Mouse (Mus musculus): ENCODE measurements at regions not wholly inside any gene's neighbourhood (a gene's known extent, or its start where the extent isn't known, plus 50 kb on each side); places are given as distances from the start of the nearest gene placed in this dataset.

- in situ Hi-C loops (cut with MboI, MseI) = no loop called here
These were observed 381.5 kb upstream of the Kcnab2 start for GRCm38 (mm10) chr4:152859161-152859560.

GRCm38 (mm10) chr4:152850147-152850546, 372.5 kb upstream of the Kcnab2 start:
- in situ Hi-C loops (cut with MboI, MseI) = no loop called here

- in situ Hi-C loops (cut with MboI, MseI) = no loop called here
These were observed 358.4 kb upstream of the Kcnab2 start for GRCm38 (mm10) chr4:152836080-152836479.

DNA sequence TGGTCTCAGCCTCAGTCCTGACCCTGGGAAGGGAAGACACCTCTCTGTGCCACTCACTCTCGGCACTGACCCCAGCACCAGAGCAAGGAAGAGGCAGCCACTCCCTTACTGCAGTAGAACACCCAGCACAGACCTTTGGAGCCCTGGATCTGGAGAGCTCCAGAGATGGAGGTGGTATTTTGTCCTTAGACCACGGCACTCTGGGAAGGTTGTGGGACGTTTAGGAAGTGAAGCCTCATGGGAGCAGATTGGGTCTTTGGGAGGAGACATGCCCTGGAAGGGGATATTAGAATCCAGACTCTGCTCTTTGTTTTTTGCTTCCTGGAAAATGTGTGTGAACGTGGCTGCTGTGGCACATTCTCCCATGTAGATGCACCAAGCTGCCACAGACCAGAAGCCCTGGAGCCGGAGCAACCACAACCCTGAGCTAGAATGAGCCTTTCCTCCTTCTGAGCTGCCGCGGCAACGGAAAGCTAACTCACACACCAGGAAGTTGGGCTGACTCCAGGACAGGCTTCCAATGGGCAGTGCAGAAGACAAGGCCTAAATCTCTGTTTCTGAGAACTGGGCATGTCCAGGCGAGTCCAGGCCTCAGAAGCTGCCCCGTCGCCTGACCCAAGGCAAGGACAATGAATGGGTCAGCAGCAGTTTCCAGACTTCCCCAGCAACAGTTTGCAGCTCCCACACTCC, 356.9 kb upstream of the Kcnab2 start:
- in situ Hi-C loops (cut with MboI, MseI) = no loop called here

DNA sequence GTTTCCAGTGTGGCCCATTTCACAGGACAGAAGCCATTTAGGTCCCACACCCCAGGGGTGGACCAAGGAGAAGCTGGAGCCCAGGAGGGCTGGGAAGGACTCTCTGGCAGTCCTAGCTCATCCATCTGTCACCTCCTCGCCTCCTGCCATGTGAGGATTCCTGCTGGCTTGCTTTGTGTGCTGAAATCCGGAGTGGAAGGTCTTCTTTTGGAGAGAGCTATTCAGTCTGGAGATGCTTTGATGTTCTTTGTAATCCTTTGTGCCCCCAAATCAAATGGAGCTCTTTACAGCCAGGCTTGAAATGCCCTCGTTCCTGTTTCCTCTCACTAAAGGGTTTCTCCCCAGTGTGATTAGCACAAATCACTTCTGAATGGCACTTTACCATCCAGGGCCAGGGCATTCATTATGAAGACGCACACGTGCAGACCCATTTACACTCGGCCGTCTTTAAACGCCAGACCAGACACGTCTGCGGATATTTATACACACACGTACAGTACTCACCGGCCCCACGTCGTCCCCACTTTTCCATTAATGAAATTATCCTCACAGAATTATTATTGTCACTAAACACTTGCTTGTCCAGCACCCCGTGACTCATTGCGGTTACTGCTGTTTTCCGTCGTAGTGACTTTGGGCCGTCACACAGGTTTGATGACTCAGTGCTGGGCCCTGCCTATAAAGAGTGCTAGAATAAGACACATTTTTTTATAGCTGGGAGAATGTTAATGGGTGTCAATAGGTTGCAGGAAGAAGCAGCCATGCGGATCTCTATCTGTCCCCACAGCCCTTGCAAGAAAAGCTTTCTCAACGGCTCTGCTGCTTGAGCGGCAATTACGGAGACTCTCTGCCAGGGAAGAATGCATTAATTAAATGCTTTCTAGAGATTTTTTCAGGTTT, 356.0 kb upstream of the Kcnab2 start:
- in situ Hi-C loops (cut with MboI, MseI) = no loop called here

DNA sequence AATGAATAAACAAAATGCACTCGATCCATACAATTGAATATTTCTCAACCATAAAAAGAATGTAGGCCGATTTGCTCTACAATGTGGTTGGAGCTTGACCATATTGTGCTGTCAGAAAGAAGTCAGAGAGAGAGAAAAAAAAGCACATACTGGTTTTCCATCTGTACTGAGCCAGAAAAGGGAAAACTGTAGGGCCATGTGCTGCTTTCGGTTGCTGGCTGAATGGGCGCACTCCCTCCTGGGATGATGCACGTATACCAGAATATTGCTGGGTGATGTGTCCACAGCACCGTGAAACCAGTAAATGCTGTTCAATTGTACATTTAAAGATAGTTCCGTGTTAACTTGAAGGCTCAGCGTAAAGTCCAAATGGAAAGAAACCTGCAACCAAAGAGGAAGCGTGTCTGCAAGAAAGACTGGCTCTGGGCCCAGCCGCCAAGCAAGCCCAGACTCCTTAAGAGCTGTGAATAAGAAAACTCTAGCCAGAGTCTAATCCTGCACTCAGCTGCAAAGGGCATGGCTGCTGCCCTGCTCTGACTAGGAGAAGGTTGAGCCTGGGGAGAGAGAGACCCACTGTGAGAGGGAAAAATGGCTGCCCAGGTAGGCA, 355.2 kb upstream of the Kcnab2 start:
- in situ Hi-C loops (cut with MboI, MseI) = no loop called here

GRCm38 (mm10) chr4:152825185-152825584, 347.5 kb upstream of the Kcnab2 start:
- in situ Hi-C loops (cut with MboI, MseI) = no loop called here

DNA sequence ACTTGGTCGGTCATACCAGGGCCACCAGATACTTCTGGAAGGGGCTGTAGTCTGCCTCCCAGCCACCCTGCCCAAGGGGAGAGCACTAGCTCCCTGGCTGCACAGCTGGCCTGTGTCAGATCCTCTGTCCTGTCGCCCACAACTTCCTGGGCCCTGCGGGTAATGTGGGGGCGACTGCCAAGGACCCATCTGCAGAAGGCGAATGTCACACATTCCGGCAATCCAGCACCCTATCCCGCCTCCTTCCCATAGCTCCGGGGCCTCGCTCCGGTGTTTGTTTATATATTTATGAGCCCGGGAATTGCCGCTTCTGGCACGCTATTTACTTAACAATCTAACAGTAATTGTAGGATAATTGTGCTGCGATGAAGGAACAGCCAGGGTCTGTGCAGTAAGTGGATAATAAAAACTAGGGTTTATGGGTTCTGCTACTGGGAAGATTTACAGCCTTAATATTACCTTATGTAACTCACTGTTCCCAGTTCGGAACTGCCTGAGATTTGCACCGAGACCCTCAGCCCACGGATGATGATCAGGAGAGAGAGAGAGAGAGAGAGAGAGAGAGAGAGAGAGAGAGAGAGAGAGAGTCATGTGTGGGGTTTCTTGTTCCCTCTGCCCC, 338.6 kb upstream of the Kcnab2 start:
- in situ Hi-C loops (cut with MboI, MseI) = no loop called here

DNA sequence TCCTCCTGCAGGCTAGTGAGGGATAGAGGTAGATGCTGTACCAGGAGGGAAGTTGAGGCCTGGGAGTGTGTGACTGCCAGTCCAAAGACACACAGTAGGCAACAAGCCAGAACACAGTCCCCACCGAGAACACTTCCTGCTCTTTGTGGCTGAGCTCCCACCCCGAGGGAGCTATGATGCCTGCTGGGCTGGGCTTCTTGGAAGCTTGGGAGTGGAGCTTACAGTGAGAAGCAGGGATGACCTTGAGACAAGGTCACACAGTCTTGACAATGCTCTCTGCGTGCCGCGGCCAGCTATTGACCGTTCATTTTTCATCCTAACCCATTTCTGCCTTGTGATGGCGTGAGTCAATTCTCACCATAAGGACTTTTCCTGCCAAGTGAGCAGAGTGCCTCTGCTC, 328.9 kb upstream of the Kcnab2 start:
- in situ Hi-C loops (cut with MboI, MseI) = no loop called here

GRCm38 (mm10) chr4:152799392-152799791, 321.7 kb upstream of the Kcnab2 start:
- in situ Hi-C loops (cut with MboI, MseI) = loop anchor here (25.0 kb wide), 1 partner anchor 887 kb away; no protein-coding TSS in a partner anchor

DNA sequence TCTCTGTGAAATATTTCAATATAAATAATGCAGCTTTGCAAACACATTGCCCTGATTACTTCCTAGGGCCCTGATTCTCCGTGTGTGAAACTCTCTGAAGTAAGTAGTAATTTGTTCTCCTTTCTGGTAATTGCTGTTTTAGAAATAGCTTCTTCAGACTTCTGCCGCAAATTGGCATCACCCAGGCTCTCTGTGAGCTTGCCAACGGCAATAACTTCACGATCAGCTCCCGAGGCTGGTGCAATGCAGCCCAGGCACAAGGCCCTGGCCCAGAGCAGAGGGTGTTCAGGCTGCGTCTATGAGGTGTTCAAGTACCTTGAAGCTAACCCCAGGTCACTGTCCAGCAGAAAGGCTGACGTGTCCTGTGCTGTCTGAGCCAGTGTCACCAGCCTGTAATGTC, 310.8 kb upstream of the Kcnab2 start:
- in situ Hi-C loops (cut with MboI, MseI) = loop anchor here (25.0 kb wide), 1 partner anchor 876 kb away; no protein-coding TSS in a partner anchor

GRCm38 (mm10) chr4:152784972-152785371, 307.3 kb upstream of the Kcnab2 start:
- in situ Hi-C loops (cut with MboI, MseI) = loop anchor here (25.0 kb wide), 1 partner anchor 873 kb away; no protein-coding TSS in a partner anchor

DNA sequence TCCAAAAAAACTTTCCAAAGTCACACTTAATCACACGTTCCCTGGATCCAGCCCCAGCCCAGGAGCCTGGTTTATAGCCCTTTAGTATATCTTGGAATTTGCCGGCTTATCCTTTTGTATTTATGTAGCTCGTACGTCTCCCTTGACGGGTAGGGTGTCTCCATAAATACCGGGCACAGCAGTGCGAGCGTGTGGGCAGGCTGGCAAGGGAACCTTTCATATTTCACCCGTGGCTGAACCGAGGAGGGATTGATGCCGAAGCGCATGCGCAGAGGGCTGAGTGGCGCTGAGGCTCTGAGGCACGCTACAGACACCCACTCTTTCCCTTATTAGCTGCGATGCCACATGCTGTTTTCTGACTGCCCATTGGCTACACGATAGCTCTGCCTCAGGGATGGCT, 301.9 kb upstream of the Kcnab2 start:
- in situ Hi-C loops (cut with MboI, MseI) = loop anchor here (25.0 kb wide), 1 partner anchor 867 kb away; no protein-coding TSS in a partner anchor

- in situ Hi-C loops (cut with MboI, MseI) = loop anchor here (25.0 kb wide), 1 partner anchor 864 kb away; no protein-coding TSS in a partner anchor
These were observed 298.1 kb upstream of the Kcnab2 start for GRCm38 (mm10) chr4:152775801-152776200.

- in situ Hi-C loops (cut with MboI, MseI) = no loop called here
These were observed 293.7 kb upstream of the Kcnab2 start for GRCm38 (mm10) chr4:152771386-152771785.

DNA sequence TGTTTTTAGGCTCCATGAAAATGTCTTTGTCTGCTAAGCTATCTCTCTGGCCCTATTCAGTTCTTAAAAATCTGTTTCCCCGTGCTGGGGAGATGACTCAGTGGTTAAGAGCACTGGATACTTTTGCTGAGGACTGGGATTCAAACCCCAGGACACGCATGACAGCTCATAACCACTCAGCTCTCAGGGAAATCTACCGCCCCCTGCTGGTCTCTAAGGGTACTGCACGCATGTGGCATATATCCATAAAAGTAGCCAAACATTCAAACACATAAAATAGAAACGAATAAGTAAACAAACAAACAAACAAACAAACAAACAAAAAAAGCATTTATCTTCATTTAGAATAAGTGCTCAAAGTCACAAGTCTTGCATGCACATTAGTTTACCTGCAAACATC, 289.7 kb upstream of the Kcnab2 start:
- in situ Hi-C loops (cut with MboI, MseI) = no loop called here

GRCm38 (mm10) chr4:152763116-152763515, 285.4 kb upstream of the Kcnab2 start:
- in situ Hi-C loops (cut with MboI, MseI) = no loop called here

DNA sequence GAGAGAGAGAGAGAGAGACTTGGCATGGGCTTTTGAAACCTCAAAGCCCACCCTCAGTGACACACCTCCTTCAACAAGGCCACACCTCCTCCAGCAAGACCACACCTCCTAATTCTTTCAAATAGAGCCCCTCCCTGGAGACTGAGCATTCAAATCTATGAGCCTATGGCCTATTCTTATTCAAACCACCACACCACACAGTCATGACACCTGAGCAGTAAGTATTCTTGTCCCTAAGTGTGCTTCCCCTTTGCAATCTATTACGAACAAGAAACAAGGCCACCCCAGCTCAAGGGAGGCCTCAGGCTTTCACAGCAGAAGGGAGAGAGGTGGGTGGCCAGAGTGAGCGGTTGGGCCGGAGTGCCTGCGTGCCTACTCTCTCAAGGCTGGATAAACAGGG, 284.9 kb upstream of the Kcnab2 start:
- in situ Hi-C loops (cut with MboI, MseI) = no loop called here

GRCm38 (mm10) chr4:152757191-152757590, 279.5 kb upstream of the Kcnab2 start:
- in situ Hi-C loops (cut with MboI, MseI) = no loop called here

- in situ Hi-C loops (cut with MboI, MseI) = no loop called here
These were observed 278.9 kb upstream of the Kcnab2 start for GRCm38 (mm10) chr4:152756535-152756934.

GRCm38 (mm10) chr4:152755756-152756155, 278.1 kb upstream of the Kcnab2 start:
- in situ Hi-C loops (cut with MboI, MseI) = no loop called here

DNA sequence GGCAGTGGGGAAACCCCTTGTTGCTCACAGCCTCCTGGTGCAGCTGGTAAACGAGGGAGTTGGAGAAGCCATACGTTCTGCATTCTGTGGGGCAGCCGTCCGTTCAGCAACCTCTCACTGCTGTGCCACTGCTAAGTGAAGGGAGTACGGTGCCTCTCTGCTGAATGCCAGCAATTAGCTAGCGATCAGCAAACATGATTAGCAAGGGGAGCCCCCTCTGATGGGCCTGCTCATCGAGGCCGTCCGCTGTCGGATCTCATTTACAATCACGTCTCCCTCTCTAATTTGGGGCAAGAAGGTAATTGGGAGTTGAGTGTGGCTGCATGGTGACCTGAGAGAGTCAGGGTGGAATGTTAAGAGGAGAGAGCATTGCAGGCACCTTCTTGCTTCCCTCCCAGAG, 266.7 kb upstream of the Kcnab2 start:
- in situ Hi-C loops (cut with MboI, MseI) = no loop called here

Measured in T-helper 2 cell (primary cell).